Mouse (Mus musculus) C2C12 (cell line): ENCODE measurements around the gene Ddx41. TPM values are rescaled to one million over a fixed set of nuclear protein-coding genes. Genes with fewer than 3 reads are reported as not detected.

Source experiments
- H3K27me3 ChIP-seq: one replicate; pipeline ENCODE4 v1.6.1; 2011; ENCODE audit not compliant: control insufficient read depth, insufficient read depth, insufficient read length
- H3K36me3 ChIP-seq: one replicate; pipeline ENCODE4 v1.6.1; 2011; ENCODE audit not compliant: control insufficient read depth, insufficient read depth
- H3K4me3 ChIP-seq: one replicate; pipeline ENCODE4 v1.5.1; 2011; ENCODE audit warnings: mild to moderate bottlenecking, control low read depth; ENCODE audit not compliant: poor library complexity, insufficient read depth, severe bottlenecking
- H3K79me2 ChIP-seq: one replicate; pipeline ENCODE4 v1.6.1; 2011; ENCODE audit not compliant: control insufficient read depth, insufficient read depth
- H3K79me3 ChIP-seq: one replicate; pipeline ENCODE4 v1.6.1; 2011; ENCODE audit warnings: low read depth, control low read depth
- H3ac ChIP-seq: one replicate; pipeline ENCODE3; 2011; ENCODE audit warnings: low read depth; ENCODE audit not compliant: control insufficient read depth, insufficient read length
- CEBPB ChIP-seq: IDR thresholded peaks from one replicate; pipeline ENCODE4 v1.6.1; 2011; ENCODE audit warnings: low read depth, mild to moderate bottlenecking, control low read depth, moderate library complexity
- CTCF ChIP-seq: IDR thresholded peaks from one replicate; pipeline ENCODE4 v1.5.1; 2011; ENCODE audit not compliant: control insufficient read depth, insufficient read depth, insufficient read length
- FOSL1 ChIP-seq: IDR thresholded peaks from one replicate; pipeline ENCODE4 v1.8.0; 2011; ENCODE audit warnings: mild to moderate bottlenecking, low read length; ENCODE audit not compliant: poor library complexity, insufficient read depth, severe bottlenecking
- MAX ChIP-seq: IDR thresholded peaks from one replicate; pipeline ENCODE4 v1.6.1; 2011; ENCODE audit warnings: mild to moderate bottlenecking, control low read depth
- MYOD1 ChIP-seq: IDR thresholded peaks from one replicate; pipeline ENCODE4 v1.6.1; 2011; ENCODE audit warnings: low read depth; ENCODE audit not compliant: control insufficient read depth, insufficient read length
- MYOG ChIP-seq: IDR thresholded peaks from one replicate; pipeline ENCODE4 v1.6.1; 2011; ENCODE audit not compliant: control insufficient read depth, insufficient read length; ENCODE audit errors: extremely low read depth
- USF1 ChIP-seq: IDR thresholded peaks from one replicate; pipeline ENCODE4 v1.6.1; 2011; ENCODE audit warnings: low read depth, mild to moderate bottlenecking, control low read depth, moderate library complexity
- polyA plus RNA-seq: library from polyadenylated mRNA; unstranded; fragments of >200 nt; fragmentation: generic; extraction: Trizol; gene quantifications from one replicate; pipeline ENCODE4 v1.2.1, GENCODE M21; 2012; ENCODE audit warnings: missing spikeins

Ddx41 gene
- polyA plus RNA-seq, 1 experiment, result 65.4 TPM

- Histone ChIP-seq H3K4me3 (no peak overlapping the region), H3K79me2 (peaks cover 95% of the 10 kb centered on the region), H3ac (no peak overlapping the region), H3K27me3 (no peaks in the 10 kb centered on the region), H3K36me3 (peaks cover 74% of the 10 kb centered on the region), H3K79me3 (peaks cover 42% of the 10 kb centered on the region)
- no peak for TF ChIP-seq CTCF
- TF ChIP-seq MYOD1, result no peak
- TF ChIP-seq USF1, result no peak
- no peak for TF ChIP-seq MAX
Measured at GRCm38 (mm10) chr13:55508531-55508930, 27.9 kb downstream of the Ddx41 start.

- Histone ChIP-seq H3ac (no peak overlapping the region), H3K27me3 (no peaks in the 10 kb centered on the region), H3K36me3 (peaks cover 81% of the 10 kb centered on the region), H3K79me3 (peaks cover 40% of the 10 kb centered on the region), H3K79me2 (peaks cover 97% of the 10 kb centered on the region), H3K4me3 (no peak overlapping the region)
- TF ChIP-seq USF1, result no peak
- TF ChIP-seq MYOG, result no peak
- TF ChIP-seq CEBPB, result no peak
- TF ChIP-seq MAX, result no peak
- no peak for TF ChIP-seq CTCF
- TF ChIP-seq FOSL1, result no peak
- no peak for TF ChIP-seq MYOD1
Measured at GRCm38 (mm10) chr13:55507877-55508276, 28.6 kb downstream of the Ddx41 start.

DNA sequence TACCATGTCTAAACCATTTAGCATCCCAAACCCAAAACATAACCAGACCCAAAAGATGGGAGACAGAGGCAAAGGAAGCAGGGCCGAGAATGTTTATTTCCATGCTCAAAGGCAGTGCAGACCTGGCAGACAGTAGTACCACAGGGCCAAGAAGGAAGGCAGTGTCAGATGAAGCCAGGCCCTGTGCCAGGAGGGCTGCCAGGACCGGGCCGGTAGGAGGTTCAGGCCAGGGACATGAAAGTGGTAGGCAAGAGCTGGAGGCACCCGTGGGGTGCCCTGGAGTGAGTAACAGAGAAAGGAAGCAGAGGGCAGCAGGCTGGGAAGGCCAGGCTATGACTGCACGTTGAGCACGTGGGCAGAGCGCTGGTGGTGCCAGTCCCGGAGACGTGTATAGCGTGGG lies 29.8 kb downstream of the Ddx41 start:
- peaks cover 88% of the 10 kb centered on the region for H3K79me2 ChIP-seq
- H3K27me3 ChIP-seq, result no peaks in the 10 kb centered on the region
- TF ChIP-seq CTCF, result no peak
- TF ChIP-seq USF1, result no peak
- no peak for TF ChIP-seq MYOD1
- TF ChIP-seq FOSL1, result no peak
- TF ChIP-seq MAX, result no peak
- no peak for TF ChIP-seq MYOG
- no peak for TF ChIP-seq CEBPB
- peaks cover 87% of the 10 kb centered on the region for H3K36me3 ChIP-seq
- peaks cover 28% of the 10 kb centered on the region for H3K79me3 ChIP-seq
- no peak overlapping the region for H3ac ChIP-seq
- H3K4me3 ChIP-seq, result no peak overlapping the region

- no peaks in the 10 kb centered on the region for H3K27me3 ChIP-seq
- H3K79me2 ChIP-seq, result peaks cover 80% of the 10 kb centered on the region
- TF ChIP-seq MYOD1 (no peak), CEBPB (no peak), FOSL1 (no peak), USF1 (no peak), MAX (no peak), MYOG (no peak), CTCF (no peak)
- H3ac ChIP-seq, result no peak overlapping the region
- H3K4me3 ChIP-seq, result no peak overlapping the region
- H3K36me3 ChIP-seq, result peaks cover 93% of the 10 kb centered on the region
- peaks cover 26% of the 10 kb centered on the region for H3K79me3 ChIP-seq
Measured at GRCm38 (mm10) chr13:55505810-55506209, 30.6 kb downstream of the Ddx41 start.

DNA sequence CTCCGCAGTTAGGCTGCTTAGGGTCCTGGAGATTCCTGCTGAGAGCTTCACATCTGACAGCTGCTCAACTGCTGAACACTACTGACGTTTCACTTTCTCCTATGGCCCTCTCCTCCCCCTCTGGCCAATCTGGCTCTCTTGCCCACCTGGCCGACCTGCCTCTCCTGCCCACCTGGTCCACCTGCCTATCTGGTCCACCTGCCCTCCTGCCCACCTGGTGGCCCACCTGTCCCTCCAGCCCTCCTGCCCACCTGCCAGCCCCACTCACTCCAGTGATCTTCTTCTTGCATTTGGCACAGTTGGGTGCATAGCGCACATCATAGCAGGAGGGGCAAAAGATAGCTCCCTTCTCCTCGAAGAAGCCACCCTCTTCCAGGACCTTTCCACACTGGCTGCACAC lies 32.1 kb downstream of the Ddx41 start:
- peaks cover 17% of the 10 kb centered on the region for H3K79me3 ChIP-seq
- no peak for TF ChIP-seq USF1
- no peak for TF ChIP-seq CTCF
- no peak for TF ChIP-seq CEBPB
- TF ChIP-seq MAX, result no peak
- no peak for TF ChIP-seq MYOG
- TF ChIP-seq FOSL1, result no peak
- no peak for TF ChIP-seq MYOD1
- no peak overlapping the region for H3K4me3 ChIP-seq
- H3K36me3 ChIP-seq, result peaks cover 97% of the 10 kb centered on the region
- H3K27me3 ChIP-seq, result no peaks in the 10 kb centered on the region
- H3ac ChIP-seq, result no peak overlapping the region
- peaks cover 69% of the 10 kb centered on the region for H3K79me2 ChIP-seq

- Histone ChIP-seq H3K79me3 (peaks cover under 1% of the 10 kb centered on the region), H3K36me3 (peaks cover 94% of the 10 kb centered on the region), H3K79me2 (peaks cover 49% of the 10 kb centered on the region), H3K4me3 (no peak overlapping the region), H3K27me3 (no peaks in the 10 kb centered on the region), H3ac (no peak overlapping the region)
- no peak for TF ChIP-seq CTCF
- no peak for TF ChIP-seq MYOG
- no peak for TF ChIP-seq CEBPB
- TF ChIP-seq FOSL1, result no peak
- no peak for TF ChIP-seq MAX
- no peak for TF ChIP-seq USF1
- TF ChIP-seq MYOD1, result no peak
Measured at GRCm38 (mm10) chr13:55502405-55502804, 34.1 kb downstream of the Ddx41 start.
